Mouse (Mus musculus) kidney, postnatal 25 days (tissue): ENCODE measurements at regions not wholly inside any gene's neighbourhood (a gene's known extent, or its start where the extent isn't known, plus 50 kb on each side); places are given as distances from the start of the nearest gene placed in this dataset.
A peak's percentile ranks its signal among the peaks of the same experiment; 100 is the strongest.

Source experiments
- DNase-seq, 2 experiments: peaks; one replicate each; pipeline ENCODE4 v3.0.0; 2021; ENCODE audit warnings: mixed read lengths in 2 of 2

DNA sequence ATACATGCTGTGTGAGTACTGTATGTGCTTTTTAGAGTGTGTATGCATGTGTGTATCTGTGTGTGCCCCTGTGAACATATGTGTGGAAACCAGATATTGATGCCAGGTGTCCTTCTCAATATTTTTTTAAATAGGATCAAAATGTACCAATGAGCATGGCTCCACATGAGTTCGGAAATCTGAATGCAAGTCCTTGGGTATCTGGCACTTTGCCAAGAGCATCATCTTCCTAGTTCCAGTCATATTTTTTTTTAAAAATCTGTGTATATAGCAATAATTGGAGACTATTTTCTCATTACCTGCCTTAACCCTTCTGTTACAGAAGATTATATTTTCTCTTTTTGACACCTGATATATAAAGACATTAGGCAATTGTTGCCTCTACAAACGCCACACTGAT is 255.0 kb upstream of the BC052040 start:
- peak in 1 of 2 experiments; percentile 13 for DNase-seq

DNA sequence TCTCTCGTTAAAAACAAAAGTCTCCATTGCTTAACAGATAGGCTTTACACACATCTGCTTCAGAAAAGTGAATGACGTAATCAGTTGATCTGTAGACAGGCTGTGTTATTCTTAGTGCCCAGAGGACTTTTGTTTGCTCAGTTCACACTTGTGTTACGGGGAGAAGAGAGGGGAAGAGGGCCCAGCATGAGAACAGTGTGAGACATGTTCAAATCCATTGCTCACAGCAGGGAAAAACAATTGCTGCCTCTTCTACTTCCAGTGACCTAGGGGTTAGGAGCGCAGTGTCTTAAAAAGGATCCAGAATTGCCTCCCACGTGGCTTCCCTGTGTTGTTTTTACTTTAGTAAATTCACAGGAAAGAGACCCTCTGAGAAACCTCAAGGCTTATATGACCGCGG is 243.3 kb upstream of the BC052040 start:
- no peak for DNase-seq

DNA sequence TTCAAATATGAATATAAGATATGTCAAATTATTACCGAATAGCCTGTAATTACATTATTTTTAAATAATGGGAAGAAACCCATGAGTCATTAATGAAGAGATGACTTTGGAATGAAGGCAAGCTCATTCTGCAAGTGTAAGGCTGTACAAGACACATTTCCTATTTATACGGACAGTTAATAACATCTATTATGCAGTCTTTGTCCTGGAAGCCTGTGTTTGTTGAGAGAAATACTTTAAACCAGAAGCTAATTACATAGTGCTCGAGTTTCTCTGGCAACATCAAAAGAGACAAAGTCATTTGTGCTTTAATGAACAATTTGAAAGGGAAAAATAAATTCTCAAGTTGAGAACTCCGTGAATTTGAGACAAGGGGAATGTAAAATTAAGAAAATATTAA is 242.5 kb upstream of the BC052040 start:
- no peak for DNase-seq

DNA sequence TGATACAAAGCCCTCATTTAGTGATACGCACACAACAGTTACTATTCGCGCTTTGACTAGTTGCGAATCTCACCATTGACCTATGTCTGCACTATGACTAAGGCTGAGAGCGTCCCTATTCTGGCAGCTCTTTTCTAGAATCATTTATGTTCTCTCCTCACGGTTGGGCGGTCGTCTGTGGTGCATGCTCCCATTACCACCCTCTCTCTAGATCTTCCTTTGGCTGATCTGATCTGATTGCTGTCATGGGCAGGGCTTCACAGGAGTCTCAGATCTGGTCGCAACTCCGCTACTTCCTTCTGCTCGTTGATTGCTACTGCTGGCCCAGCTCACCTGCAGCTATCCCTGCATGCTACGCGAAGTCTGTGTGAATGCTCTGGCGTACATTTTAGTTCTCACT is 239.2 kb upstream of the BC052040 start:
- DNase-seq, result no peak

DNA sequence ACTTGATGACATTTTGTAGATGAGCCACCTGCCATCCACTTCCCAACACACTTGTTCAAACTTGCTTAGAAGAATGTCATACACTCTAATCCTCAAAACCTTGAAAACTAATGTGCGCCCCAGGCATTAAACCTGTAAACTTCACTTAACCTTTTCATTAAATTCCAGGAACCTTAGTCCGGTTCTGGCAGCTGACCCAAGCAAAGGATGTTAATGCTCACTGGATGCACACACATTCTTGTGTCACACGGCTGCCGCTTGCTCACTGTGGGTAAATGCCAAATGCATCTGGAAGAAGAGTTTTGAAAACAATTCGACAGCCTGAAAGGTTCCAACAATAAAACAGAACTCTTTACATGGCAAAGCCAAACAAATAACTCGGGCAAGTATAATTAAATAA is 235.0 kb upstream of the BC052040 start:
- DNase-seq, result peak in 1 of 2 experiments; percentile 6

DNA sequence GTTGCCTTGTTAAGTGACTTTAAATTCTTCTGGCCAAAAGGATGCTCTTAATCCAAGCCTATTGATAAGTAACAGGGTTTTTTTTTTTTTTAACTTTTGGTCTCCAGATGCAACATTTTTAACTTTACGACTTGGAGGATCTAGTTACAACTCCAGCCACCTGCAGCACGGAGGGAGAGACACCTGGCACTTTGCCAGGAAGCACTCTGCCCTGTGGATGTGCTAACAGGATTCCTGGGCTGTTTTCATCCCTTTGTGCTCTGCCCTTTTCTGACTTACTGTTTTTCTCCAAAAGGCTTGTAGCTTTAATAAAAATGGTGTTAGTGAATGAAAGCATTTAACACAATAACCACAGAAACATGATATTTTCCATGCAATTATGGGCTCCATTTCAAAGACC is 233.3 kb upstream of the BC052040 start:
- peak in 1 of 2 experiments; percentile 42 for DNase-seq

DNA sequence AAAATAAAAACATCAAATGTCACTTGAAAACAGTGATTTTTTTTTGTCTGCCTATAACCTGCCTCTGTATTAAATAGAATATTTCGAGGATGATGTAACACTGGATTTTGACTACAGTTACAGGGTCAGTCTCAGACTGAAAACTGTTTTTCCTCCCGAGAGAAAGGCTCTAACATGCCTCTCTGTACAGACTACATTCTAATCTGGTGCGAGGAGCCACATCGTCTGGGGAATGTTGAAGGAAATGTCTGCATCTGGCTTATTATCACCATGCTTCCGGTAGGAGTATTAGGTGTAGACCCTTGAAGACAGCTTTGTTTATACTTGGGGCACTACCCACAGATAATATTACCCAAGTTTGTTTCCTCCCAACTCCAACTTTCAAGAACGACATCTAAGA is 210.4 kb upstream of the BC052040 start:
- no peak for DNase-seq

DNA sequence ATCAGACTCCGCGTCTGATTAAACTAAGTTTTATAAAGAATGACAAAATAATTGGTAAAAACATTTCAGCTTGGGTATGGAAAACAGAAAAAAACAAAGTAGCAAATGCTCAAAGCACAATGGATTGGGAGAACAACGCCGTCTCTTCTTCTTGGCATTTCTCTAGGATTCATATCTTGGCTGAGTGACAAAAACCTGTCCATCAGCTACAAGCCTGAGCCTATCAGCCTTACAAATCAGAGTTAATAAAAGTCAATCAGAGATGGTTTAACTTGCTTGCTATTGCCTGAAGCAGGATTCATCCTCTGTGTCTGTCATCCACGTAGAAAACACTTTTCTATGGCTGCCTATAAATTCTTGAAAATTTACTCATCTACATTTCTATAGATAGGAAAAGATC is 206.2 kb upstream of the BC052040 start:
- no peak for DNase-seq

DNA sequence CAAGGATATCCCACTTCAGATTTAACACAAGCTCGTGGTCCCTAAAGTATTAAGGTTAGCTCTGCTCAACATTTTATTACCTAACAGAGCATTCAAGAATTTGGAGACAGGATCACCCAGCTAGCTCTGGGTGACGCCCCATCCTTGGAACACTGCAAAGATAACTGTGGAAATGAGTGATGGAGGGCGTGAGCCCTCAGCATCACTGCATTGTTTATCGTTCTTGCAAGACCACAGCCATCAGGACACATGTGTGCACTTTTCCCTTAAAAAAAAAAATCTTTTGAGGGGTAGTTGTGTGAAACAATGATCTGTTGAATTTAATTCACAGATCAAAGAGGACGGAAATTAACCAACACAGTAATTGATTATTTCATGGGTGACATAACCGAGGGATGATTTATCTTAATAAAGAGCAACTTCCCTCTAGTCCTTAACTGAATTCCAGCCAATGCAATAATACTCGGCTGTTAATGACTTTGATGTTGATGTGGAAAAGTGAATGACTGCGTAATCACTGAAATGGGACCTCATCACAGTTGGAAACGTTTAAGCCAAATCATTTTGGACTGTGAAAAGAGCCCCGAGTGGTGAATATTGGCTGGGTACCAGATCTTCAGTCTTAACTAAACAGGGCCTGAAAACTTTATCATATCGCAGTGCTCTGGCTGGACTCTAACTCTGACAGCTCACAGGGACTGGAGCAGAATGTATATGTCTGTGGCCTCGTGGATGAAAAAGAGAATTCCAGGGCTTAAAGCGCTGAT is 196.9 kb upstream of the BC052040 start:
- DNase-seq, result no peak

DNA sequence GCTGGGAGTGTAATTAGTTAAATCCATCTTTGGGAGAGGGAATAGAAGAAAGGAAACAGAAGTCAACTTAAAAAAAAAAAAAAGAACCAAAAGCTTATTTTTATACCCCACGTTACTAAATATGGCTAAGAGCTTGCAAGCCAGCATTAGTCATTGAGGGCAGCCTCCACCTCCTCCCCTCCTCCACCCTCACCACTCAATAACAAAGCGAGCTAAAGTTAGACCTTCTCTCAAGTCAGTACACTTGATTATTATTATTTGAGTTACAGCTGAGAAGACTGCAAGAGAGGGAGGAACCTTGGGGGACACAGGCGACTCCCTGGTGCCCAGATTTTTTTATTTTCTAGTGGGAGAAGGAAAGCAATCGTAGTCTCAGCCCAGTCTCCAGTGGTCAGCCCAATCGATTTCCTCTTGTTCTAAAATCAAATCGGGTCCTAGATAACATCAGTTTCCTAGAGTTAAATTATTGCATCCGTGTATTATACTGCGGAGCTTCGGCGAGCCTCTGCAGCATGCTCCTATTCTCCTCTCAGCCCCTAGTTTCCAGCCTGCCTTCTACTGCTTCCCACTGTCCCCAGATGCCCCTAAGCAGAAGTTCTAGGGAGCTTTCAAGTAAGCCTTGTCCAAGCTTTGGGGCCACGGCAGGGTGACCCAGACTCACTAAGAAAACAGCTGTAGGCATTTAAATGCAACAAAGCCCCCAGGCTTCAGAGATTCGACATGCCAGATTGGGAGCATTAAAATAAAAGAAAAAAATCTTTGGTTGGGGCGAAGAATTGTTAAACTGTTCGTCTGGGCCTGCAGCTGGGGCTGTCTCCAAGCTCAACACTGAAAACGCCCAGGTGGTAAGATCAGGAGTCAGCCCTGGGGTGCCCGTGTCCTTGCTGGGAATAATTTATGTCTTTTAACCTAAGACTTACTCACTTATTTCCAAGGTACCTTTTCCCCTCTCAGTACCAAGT is 196.0 kb upstream of the BC052040 start:
- peak; percentile 52 to 75 for DNase-seq

DNA sequence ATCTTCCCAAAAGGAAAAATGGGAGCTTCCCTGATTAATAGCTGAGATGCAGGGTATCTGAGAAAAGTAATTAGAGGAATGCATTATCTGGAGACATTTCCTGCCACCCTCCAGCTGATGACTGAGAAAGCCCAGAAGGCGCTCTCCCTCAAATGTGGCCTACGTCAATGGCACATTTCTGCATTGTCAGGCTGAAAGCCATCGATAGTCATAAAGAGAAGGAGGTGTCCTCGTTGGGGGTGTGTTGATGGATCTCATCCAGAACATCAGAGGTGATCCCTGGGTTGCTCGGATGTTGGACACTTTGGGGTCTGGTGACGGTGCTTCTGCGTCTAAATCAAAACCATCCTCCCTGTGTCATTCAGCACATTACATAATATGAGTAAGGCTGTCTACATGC is 189.9 kb upstream of the BC052040 start:
- no peak for DNase-seq

DNA sequence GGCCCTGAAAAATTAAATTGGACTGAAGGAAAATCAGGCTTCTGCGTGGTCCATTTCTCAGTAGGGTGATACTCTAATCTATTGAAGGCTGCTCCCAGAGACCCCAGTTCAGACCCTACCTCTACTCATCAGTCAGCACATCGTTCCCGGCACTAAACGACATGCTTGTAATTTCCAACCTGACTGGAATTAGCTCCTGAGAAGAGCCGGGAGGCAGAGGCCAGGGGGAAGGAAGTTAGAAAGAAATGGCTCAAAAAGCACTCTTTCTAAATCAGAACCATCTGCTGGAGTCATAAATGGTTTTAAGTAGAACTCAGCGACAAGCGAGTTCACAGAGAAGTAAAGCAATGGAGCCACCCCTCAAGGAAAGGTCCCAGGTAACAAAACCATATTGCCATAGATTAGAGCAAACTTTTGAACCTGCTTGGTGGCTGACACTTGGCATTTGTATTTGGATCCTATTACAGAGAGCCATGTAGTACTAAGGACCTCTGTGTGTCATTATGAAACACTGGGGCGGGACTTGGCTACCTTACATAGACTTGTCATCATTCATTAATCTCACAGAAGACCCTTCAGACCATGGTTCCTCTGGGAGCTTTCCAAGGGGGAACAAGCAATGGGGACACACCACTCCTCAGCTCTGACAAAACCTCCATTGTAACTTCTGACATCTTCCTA is 189.3 kb upstream of the BC052040 start:
- DNase-seq, result no peak

DNA sequence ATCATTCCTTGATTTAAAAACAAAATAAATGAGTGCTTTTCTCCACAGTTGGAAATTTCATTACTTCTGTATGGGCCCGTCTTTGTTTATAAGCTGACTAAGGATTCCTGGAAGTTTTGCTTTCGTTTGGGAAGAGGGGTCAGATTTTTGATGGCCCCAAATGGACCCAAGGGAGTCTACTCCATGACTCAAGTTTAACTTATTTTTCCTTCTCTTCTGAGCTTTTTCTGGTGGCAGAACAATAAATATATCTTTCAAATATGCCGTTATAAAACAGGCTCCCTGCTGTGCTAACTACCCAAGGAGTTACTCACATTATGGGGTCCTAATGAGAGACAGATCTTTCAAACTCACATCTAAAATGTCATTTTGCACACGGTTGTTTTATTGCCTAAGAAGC is 187.4 kb upstream of the BC052040 start:
- no peak for DNase-seq

DNA sequence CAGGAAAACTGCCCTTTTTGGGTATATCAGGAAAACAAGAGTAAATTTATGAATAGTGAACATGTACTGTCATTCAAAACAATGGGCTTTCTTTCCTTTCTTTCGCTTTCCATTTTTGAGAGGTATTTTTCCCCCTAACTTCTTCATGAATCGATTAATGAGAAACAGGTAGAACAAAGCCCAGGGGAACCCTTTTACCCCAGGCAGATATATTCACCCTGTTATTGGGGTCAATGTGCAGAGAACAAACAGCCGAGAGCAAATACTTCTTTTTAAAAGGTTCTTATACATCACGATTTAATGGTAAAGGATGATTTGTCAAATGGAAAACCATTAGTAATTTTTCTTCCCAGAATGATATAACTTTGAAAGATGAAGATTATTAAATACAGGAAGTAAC is 183.0 kb upstream of the BC052040 start:
- DNase-seq, result no peak

DNA sequence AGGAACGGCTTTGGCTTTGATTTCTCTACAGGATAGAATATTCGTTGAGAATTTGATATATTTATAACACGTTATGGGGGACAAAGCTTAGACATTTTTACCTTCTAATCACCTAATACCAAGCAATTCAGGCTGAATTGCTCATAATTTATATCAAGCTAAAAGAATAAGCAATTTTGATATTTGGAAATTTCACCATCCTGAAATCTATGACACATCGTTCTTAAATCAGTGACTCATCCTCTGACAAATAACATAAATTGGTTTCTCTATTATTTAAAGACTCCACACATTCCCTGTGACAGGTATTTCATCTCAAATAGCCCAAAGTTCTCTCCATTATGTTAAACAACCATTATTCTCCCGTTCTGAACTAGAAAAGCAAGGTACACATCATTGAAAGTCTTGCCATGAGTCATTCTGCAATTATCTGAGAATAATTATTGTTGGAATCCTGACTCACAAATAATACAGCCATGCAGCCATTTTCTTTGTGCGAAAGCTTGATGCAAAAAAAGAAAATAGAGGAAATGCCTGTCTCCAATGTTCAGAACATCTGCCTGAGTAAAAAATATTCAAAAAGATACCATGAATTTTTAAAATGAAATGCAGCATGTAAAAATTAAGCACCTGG is 182.3 kb upstream of the BC052040 start:
- no peak for DNase-seq

DNA sequence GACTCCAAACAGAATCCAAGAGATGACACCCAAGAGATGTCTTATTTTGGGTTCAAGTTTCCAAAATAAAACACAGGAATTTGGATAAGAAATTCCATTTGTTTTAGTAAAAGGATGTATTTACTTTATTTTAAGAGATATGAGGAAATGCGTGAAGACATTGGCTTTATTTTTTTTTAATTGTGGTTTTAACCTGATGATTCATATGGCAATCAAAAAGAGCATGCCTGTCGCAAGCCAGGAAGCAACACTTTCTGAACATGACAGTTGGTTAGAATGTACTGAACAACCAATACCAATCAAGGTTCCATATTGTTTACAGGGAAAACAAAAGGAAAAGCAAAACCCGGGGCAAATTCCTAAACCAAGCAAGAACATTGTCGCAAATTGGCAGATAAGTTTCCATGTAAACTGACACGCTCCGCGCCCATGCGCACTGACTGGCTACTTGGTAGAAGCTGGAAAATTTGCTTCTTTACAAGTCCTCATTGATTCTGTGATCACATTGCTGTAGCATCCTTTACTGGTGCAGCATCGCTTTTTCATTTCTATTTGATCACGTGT is 181.4 kb upstream of the BC052040 start:
- peak; percentile 71 to 83 for DNase-seq

DNA sequence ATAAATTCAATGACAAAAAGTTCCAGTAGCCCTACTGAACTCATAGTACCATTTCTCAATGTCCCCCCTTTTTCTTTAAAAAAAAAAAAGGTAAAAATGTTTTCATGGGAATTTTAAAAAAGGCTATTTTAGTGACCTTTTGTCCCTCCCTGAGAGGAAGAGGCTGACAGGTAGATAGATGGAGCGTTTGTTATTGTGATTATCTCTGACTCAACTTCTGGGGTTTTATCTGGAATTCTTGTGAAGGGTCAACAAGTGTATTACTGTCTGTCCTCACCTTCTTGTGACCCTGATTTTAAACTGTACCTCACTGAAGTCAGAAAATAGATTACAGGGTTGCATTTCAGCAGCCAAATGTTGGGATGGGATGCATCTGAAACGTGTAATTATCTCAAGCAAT is 179.3 kb upstream of the BC052040 start:
- DNase-seq, result no peak

DNA sequence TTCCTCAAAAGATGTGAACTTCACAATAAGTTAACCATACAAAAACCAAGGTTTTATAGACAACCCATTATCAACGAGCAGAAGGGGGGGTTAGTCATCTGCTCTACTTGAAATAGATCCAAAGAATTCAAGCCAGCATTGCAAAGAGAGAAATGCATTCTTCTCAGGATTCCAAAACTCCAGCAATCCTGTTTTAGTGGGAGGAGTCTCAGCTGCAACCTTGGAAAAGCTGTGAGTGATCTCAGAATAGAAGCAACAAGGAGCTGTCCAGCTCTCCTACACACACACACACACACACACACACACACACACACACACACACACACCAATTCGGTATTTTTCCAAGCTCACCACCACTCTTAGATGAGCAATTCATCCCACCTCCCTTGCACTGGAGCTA is 149.0 kb upstream of the BC052040 start:
- DNase-seq, result no peak

DNA sequence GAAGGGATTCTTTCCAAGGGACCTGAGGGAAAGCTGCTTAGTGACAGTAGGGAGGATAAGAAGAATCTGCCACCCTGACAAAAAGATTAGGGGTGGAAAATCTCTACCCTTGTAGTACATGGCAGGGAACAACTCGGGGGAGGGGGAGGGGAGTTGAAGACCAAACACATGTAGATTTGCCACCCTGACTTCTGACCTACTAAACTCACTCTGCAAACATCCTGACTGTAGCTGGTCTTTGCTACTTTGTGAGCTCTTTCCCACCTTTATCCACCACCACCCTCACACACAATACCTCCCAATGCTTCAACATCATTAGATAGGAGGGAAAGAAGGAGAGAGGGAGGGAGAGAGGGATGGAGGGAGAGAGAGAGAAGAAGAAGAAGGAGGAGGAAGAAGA is 140.4 kb upstream of the BC052040 start:
- no peak for DNase-seq

DNA sequence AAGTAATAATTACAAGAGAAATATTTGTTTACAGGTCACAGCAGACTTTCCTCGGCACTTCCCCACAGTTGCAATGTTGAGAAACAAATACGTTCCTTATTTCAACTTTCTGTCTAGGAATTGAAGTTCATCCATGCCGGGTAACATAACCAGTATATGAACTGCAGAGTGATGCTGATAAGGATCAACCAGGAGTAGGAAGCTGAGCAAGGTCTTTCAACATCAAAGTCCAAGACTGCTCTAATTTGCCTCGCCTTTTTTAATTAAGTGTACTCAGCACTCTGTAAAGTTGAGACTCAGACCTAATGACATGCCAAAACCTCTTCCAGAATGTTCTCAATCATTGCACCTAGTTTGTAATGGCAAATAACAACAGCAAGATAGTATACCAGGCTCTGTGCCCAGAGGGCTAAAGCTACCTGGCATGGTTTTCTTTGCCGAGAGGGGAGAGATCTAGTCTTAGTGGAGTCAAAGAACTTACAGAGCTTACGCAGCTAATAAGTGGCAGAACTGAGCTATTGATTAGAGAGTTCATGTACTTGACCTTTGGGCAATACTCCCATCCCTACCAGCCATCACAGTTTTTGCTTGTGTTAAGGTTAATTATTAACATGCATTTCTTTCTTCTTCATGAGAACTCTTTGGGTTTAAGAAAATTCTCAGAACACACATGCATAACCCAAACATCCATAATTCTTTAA is 131.6 kb upstream of the BC052040 start:
- no peak for DNase-seq

DNA sequence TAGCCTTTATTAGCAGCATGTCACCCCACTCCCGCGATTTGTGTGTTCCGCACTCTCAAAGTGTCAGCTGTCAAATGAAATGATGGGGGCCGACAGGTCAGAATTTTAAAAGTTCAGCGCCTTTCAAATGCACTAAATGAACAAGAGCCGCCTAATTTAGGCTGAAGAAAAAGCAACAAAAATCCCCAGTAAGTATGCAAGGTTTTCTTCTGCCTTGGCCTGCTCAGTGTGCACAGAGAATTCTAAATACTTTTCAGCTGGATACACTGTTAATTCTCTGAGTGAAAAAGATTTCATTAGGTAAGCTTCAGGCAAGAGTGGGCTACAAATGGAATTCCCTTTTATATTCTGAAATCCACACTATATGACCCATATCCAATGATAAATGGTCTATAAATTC is 125.9 kb upstream of the BC052040 start:
- DNase-seq, result no peak
